In the genomic region with DNA sequence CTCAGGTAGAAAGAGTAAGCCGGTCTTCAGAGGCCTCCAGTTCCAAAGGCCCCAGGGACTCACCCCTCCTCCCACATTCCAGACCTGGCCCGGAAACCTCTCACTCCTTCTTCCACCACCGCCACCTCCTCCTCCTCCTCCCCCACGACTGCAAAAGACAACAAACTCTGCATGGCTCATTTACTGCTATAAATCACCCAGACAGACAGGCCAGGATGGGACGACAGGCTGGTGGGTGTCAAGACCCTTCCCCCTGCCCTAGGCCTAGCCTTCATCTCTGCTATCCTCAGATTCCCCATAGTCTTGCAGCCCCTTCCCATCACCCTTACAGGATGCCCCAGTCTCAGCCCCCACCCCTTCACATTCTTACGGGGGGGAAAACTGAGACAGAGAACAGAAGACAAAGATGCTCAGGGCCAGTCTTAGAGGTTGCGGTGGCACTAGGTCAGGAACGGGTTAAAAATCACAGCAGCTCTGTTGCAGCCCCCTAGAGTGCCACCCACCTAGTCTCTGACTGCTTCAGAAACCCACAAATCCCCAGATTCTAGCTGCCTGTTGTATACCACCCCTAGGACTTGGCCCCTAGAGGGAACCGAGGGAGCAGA, we compare ENCODE assay signal across 8 mouse cellular contexts. TPM values are rescaled to one million over a fixed set of nuclear protein-coding genes. Genes with fewer than 3 reads are reported as not detected.
DNase-seq lines count a peak whose midpoint lies in the region; ATAC-seq and TF ChIP-seq lines count a peak whose summit lies in the region.

No protein-coding gene starts in this region.

- TF ChIP-seq CTCF in heart, adult 2 months (IDR thresholded peaks at IDR 0.05), result no peak

- no peaks in the 10 kb centered on the region for H3K79me2 ChIP-seq in heart, adult 2 months (replicated peaks; ENCODE audit: control insufficient read depth, insufficient read depth, low read length)

- H3K4me1 ChIP-seq in heart, adult 2 months (ENCODE audit: control insufficient read depth, insufficient read depth, low read length), result peaks cover 39% of the 10 kb centered on the region
- peaks cover 100% of the 10 kb centered on the region for H3K4me1 ChIP-seq in embryonic facial prominence, embryonic 10.5 days
- peaks cover 90% of the 10 kb centered on the region for H3K4me1 ChIP-seq in intestine, embryonic 15.5 days (replicated peaks)
- peaks cover 85% of the 10 kb centered on the region for H3K4me1 ChIP-seq in midbrain, embryonic 12.5 days

- 45% methylated on average over 9 of the region's 9 CpGs for WGBS in heart, adult 2 months
- 3% methylated on average over 9 of the region's 9 CpGs for WGBS in embryonic facial prominence, embryonic 10.5 days
- 17% methylated on average over 9 of the region's 9 CpGs for WGBS in intestine, embryonic 15.5 days
- WGBS in midbrain, embryonic 12.5 days, result 6% methylated on average over 9 of the region's 9 CpGs

- H3K9ac ChIP-seq in heart, adult 2 months (ENCODE audit: low read depth, low read length), result no peak overlapping the region
- H3K9ac ChIP-seq in intestine, embryonic 15.5 days, result no peak overlapping the region
- H3K9ac ChIP-seq in midbrain, embryonic 12.5 days (replicated peaks), result peak overlapping the region; percentile 32; the same call in 1 of the 2 replicates

- no peaks in the 10 kb centered on the region for H3K27me3 ChIP-seq in heart, adult 2 months (ENCODE audit: control insufficient read depth, insufficient read depth, low read length)
- 0 out of 2 replicates have a peak, but pooled peaks cover 5% of the 10 kb centered on the region for H3K27me3 ChIP-seq in embryonic facial prominence, embryonic 10.5 days (replicated peaks; ENCODE audit: low read depth, poor library complexity, severe bottlenecking)
- H3K27me3 ChIP-seq in intestine, embryonic 15.5 days (replicated peaks), result no peaks in the 10 kb centered on the region
- no peaks in the 10 kb centered on the region for H3K27me3 ChIP-seq in midbrain, embryonic 12.5 days

- no peak for ATAC-seq in intestine, embryonic 15.5 days
- ATAC-seq in midbrain, embryonic 12.5 days (ENCODE audit: low FRiP score, low read depth), result no peak
- ATAC-seq in erythroid progenitor cell, adult 5-6 weeks (replicated peaks; ENCODE audit: low FRiP score, poor library complexity, severe bottlenecking), result no peak
- no peak for ATAC-seq in frontal cortex, adult (ENCODE audit: low TSS enrichment)

- H3K4me3 ChIP-seq in heart, adult 2 months, result no peak overlapping the region
- peak overlapping the region; percentile 45 for H3K4me3 ChIP-seq in embryonic facial prominence, embryonic 10.5 days
- no peak overlapping the region for H3K4me3 ChIP-seq in intestine, embryonic 15.5 days (replicated peaks)
- peak overlapping the region; percentile 9; the same call in 1 of the 2 replicates for H3K4me3 ChIP-seq in midbrain, embryonic 12.5 days

- TF ChIP-seq POLR2A in heart, adult 2 months (IDR thresholded peaks at IDR 0.05; ENCODE audit: insufficient read depth, low read depth, low read length), result no peak

- peak overlapping the region; percentile 26 for H3K27ac ChIP-seq in heart, adult 2 months
- peak overlapping the region; percentile 79 for H3K27ac ChIP-seq in embryonic facial prominence, embryonic 10.5 days (replicated peaks)
- peak overlapping the region; percentile 77 for H3K27ac ChIP-seq in intestine, embryonic 15.5 days
- peak overlapping the region; percentile 50 for H3K27ac ChIP-seq in midbrain, embryonic 12.5 days (replicated peaks)

- H3K9me3 ChIP-seq in embryonic facial prominence, embryonic 10.5 days, result no peaks in the 10 kb centered on the region
- H3K9me3 ChIP-seq in intestine, embryonic 15.5 days, result no peaks in the 10 kb centered on the region
- no peaks in the 10 kb centered on the region for H3K9me3 ChIP-seq in midbrain, embryonic 12.5 days

- H3K36me3 ChIP-seq in heart, adult 2 months (ENCODE audit: control insufficient read depth, insufficient read depth, low read length), result peaks cover 2% of the 10 kb centered on the region; the same call in 1 of the 2 replicates
- H3K36me3 ChIP-seq in embryonic facial prominence, embryonic 10.5 days (replicated peaks), result peaks cover 75% of the 10 kb centered on the region
- H3K36me3 ChIP-seq in intestine, embryonic 15.5 days, result no peaks in the 10 kb centered on the region
- peaks cover 23% of the 10 kb centered on the region; the same call in 1 of the 2 replicates for H3K36me3 ChIP-seq in midbrain, embryonic 12.5 days

- no peak for TF ChIP-seq EP300 in heart, adult 2 months (IDR thresholded peaks at IDR 0.05; ENCODE audit: insufficient read depth, low read depth, low read length)

- intact Hi-C loops in heart, adult 2 months (cut with DNase I), result no loop called here

- H3K4me2 ChIP-seq in intestine, embryonic 15.5 days (replicated peaks), result peak overlapping the region; percentile 43
- H3K4me2 ChIP-seq in midbrain, embryonic 12.5 days (replicated peaks), result peak overlapping the region; percentile 27

- DNase-seq in heart, adult 2 months, result no peak
- DNase-seq in heart, postnatal 4 days, result no peak
- peak; percentile 66 for DNase-seq in embryonic facial prominence, embryonic 10.5 days (ENCODE audit: low spot score)
- DNase-seq in testis, postnatal 14 days (ENCODE audit: low spot score), result no peak

RNA-seq across cellular contexts. Expression of gene Sema3f, which starts 10.8 kb away (rescaled TPM):
- 10 to 100 TPM; 13.4 to 16.8 TPM for total RNA-seq in heart, adult 2 months (2021)
- polyA plus RNA-seq in heart, adult 2 months (2012; rRNA removed), result 29.1 and 31.8 TPM in 2 replicates
- 10 to 100 TPM; 18.7 to 20.9 TPM for total RNA-seq in heart, postnatal 4 days (2021)
- polyA plus RNA-seq in embryonic facial prominence, embryonic 10.5 days (2016; fragmentation: Nextera tagmentation; extraction: Ambion mirVana), result 13.2 and 21.4 TPM in 2 replicates
- polyA plus RNA-seq in intestine, embryonic 15.5 days (2015; fragmentation: Nextera tagmentation; extraction: Ambion mirVana), result 8.9 and 11.2 TPM in 2 replicates
- 30.6 and 33.7 TPM in 2 replicates for polyA plus RNA-seq in midbrain, embryonic 12.5 days (2016; fragmentation: Nextera tagmentation; extraction: Ambion mirVana)
- not detected in 2 replicates for total RNA-seq in erythroid progenitor cell, adult 5-6 weeks (2015; ENCODE audit: low replicate concordance)
- not detected in 2 replicates for total RNA-seq in erythroid progenitor cell, adult 5-6 weeks (2017; ENCODE audit: low replicate concordance)

RNA-seq across cellular contexts. Expression of gene Gnat1, which starts 20.0 kb away (rescaled TPM):
- not detected for total RNA-seq in heart, adult 2 months (2021)
- polyA plus RNA-seq in heart, adult 2 months (2012; rRNA removed), result not detected in 2 replicates
- not detected for total RNA-seq in heart, postnatal 4 days (2021)
- polyA plus RNA-seq in embryonic facial prominence, embryonic 10.5 days (2016; fragmentation: Nextera tagmentation; extraction: Ambion mirVana), result 3.4 and 4.3 TPM in 2 replicates
- 0.82 and 1.9 TPM in 2 replicates for polyA plus RNA-seq in intestine, embryonic 15.5 days (2015; fragmentation: Nextera tagmentation; extraction: Ambion mirVana)
- polyA plus RNA-seq in midbrain, embryonic 12.5 days (2016; fragmentation: Nextera tagmentation; extraction: Ambion mirVana), result 1.9 and 2.7 TPM in 2 replicates
- not detected in 2 replicates for total RNA-seq in erythroid progenitor cell, adult 5-6 weeks (2015; ENCODE audit: low replicate concordance)
- 1.9 TPM in 1 of 2 replicates, not detected in the other for total RNA-seq in erythroid progenitor cell, adult 5-6 weeks (2017; ENCODE audit: low replicate concordance)

RNA-seq across cellular contexts. Expression of gene Slc38a3, which starts 30.1 kb away (rescaled TPM):
- 10 to 100 TPM; 71.5 to 88.3 TPM for total RNA-seq in heart, adult 2 months (2021)
- polyA plus RNA-seq in heart, adult 2 months (2012; rRNA removed), result 162 and 314 TPM in 2 replicates
- total RNA-seq in heart, postnatal 4 days (2021), result 1 to 10 TPM; 8.0 to 8.1 TPM
- polyA plus RNA-seq in embryonic facial prominence, embryonic 10.5 days (2016; fragmentation: Nextera tagmentation; extraction: Ambion mirVana), result 5.6 and 6.6 TPM in 2 replicates
- 8.4 and 16.0 TPM in 2 replicates for polyA plus RNA-seq in intestine, embryonic 15.5 days (2015; fragmentation: Nextera tagmentation; extraction: Ambion mirVana)
- 13.9 and 14.8 TPM in 2 replicates for polyA plus RNA-seq in midbrain, embryonic 12.5 days (2016; fragmentation: Nextera tagmentation; extraction: Ambion mirVana)
- not detected in 2 replicates for total RNA-seq in erythroid progenitor cell, adult 5-6 weeks (2015; ENCODE audit: low replicate concordance)
- not detected in 2 replicates for total RNA-seq in erythroid progenitor cell, adult 5-6 weeks (2017; ENCODE audit: low replicate concordance)

Comparison
In these comparisons a context has a peak if more than half of its experiments do, and no peak if none do; other contexts are left out.
1. H3K27ac ChIP-seq: peak in every context shown above with its lines; median percentile 79 in embryonic facial prominence, embryonic 10.5 days; 77 in intestine, embryonic 15.5 days; 50 in midbrain, embryonic 12.5 days; 26 in heart, adult 2 months.
2. H3K4me3 ChIP-seq: peak in embryonic facial prominence, embryonic 10.5 days (single experiment) and midbrain, embryonic 12.5 days (single experiment); none in heart, adult 2 months (single experiment) and intestine, embryonic 15.5 days (single experiment).